Mouse (Mus musculus) MEL (cell line): ENCODE data around the gene Pars2. TPM values are rescaled to one million over a fixed set of nuclear protein-coding genes. Genes with fewer than 3 reads are reported as not detected.

ENCODE experiments used
- DNase-seq: peaks from one replicate; pipeline ENCODE4 v3.0.0; 2011; ENCODE audit warnings: low read depth, low spot score
- H3K27ac ChIP-seq: 2 replicates; pipeline ENCODE4 v1.5.1; 2012; ENCODE audit warnings: low read depth, mild to moderate bottlenecking, control low read depth, low read length, moderate library complexity; ENCODE audit not compliant: control insufficient read depth
- H3K27me3 ChIP-seq, 2 experiments: fragments of 150-350 bp in 1 of 2; sonication (generic) in 1 of 2; 2 replicates each; pipeline ENCODE4 v1.6.1; 2012; ENCODE audit warnings: low read length in 2 of 2, mild to moderate bottlenecking in 2 of 2, improper control_type of control experiment in 1 of 2, moderate library complexity in 1 of 2; ENCODE audit not compliant: insufficient read depth in 2 of 2, control insufficient read depth in 1 of 2
- H3K36me3 ChIP-seq, 2 experiments: 2 replicates each; pipeline ENCODE4 v1.6.1; 2012 to 2014; ENCODE audit warnings: low read length in 2 of 2, improper control_type of control experiment in 1 of 2, inconsistent platforms in 1 of 2, mild to moderate bottlenecking in 1 of 2; ENCODE audit not compliant: insufficient read depth in 2 of 2, control insufficient read depth in 1 of 2
- H3K4me1 ChIP-seq, 2 experiments: fragments of 150-350 bp in 1 of 2; sonication (generic) in 1 of 2; 2 replicates each; pipeline ENCODE4 v1.6.1; 2012; ENCODE audit warnings: low read length in 2 of 2, improper control_type of control experiment in 1 of 2, mild to moderate bottlenecking in 1 of 2; ENCODE audit not compliant: insufficient read depth in 2 of 2, control insufficient read depth in 1 of 2
- H3K4me3 ChIP-seq, 2 experiments: fragments of 150-350 bp in 1 of 2; sonication (generic) in 1 of 2; 2 replicates each; pipeline ENCODE4 v1.5.1; 2012; ENCODE audit warnings: low read depth in 2 of 2, low read length in 2 of 2, mild to moderate bottlenecking in 2 of 2, moderate library complexity in 2 of 2, control low read depth in 1 of 2, improper control_type of control experiment in 1 of 2; ENCODE audit not compliant: control insufficient read depth in 1 of 2, insufficient read depth in 1 of 2
- H3K79me2 ChIP-seq: 2 replicates; pipeline ENCODE4 v1.6.1; 2012; ENCODE audit warnings: mild to moderate bottlenecking, low read length, moderate library complexity; ENCODE audit not compliant: control insufficient read depth, poor library complexity, insufficient read depth
- H3K9ac ChIP-seq: 2 replicates; pipeline ENCODE4 v1.6.1; 2012; ENCODE audit warnings: low read depth, mild to moderate bottlenecking, control low read depth, low read length, moderate library complexity; ENCODE audit not compliant: control insufficient read depth, poor library complexity, severe bottlenecking
- H3K9me3 ChIP-seq: fragments of 150-350 bp; sonication (generic); replicated peaks from 2 replicates; pipeline ENCODE4 v1.6.1; 2012; ENCODE audit warnings: mild to moderate bottlenecking, low read length, improper control_type of control experiment, moderate library complexity; ENCODE audit not compliant: insufficient read depth
- CHD1 ChIP-seq: IDR thresholded peaks from 2 replicates; pipeline ENCODE4 v1.6.1; 2012; ENCODE audit warnings: low read depth, mild to moderate bottlenecking, inconsistent platforms, low read length, improper control_type of control experiment
- CHD2 ChIP-seq: IDR thresholded peaks from 2 replicates; pipeline ENCODE4 v1.6.1; 2011; ENCODE audit warnings: low read length, improper control_type of control experiment
- ELF1 ChIP-seq: IDR thresholded peaks from 2 replicates; pipeline ENCODE4 v1.6.1; 2014; ENCODE audit warnings: low read depth, mild to moderate bottlenecking, inconsistent platforms, low read length, improper control_type of control experiment, moderate library complexity
- EP300 ChIP-seq, 2 experiments: IDR thresholded peaks; 2 replicates each; pipeline ENCODE4 v1.6.1; 2011; ENCODE audit warnings: improper control_type of control experiment in 2 of 2, low read length in 2 of 2, low read depth in 1 of 2, mild to moderate bottlenecking in 1 of 2
- ETS1 ChIP-seq: IDR thresholded peaks from 2 replicates; pipeline ENCODE4 v1.6.1; 2012; ENCODE audit warnings: low read depth, mild to moderate bottlenecking, inconsistent platforms, low read length, improper control_type of control experiment, moderate library complexity
- GATA1 ChIP-seq: IDR thresholded peaks from 2 replicates; pipeline ENCODE4 v1.6.1; 2011; ENCODE audit warnings: low read depth, low read length, improper control_type of control experiment
- HCFC1 ChIP-seq: IDR thresholded peaks from 2 replicates; pipeline ENCODE4 v1.6.1; 2012; ENCODE audit warnings: low read depth, mild to moderate bottlenecking, inconsistent platforms, low read length, improper control_type of control experiment, moderate library complexity
- KAT2A ChIP-seq: conservative IDR thresholded peaks from 2 replicates; pipeline ENCODE4 v1.6.1; 2012; ENCODE audit warnings: low read depth, low read length, improper control_type of control experiment, inconsistent platforms
- MAFK ChIP-seq: IDR thresholded peaks from 2 replicates; pipeline ENCODE4 v1.6.1; 2011; ENCODE audit warnings: low read depth, mild to moderate bottlenecking, low read length, improper control_type of control experiment, borderline replicate concordance
- MAX ChIP-seq: IDR thresholded peaks from 2 replicates; pipeline ENCODE4 v1.6.1; 2011; ENCODE audit warnings: low read length, improper control_type of control experiment
- MAZ ChIP-seq: IDR thresholded peaks from 2 replicates; pipeline ENCODE4 v1.6.1; 2012; ENCODE audit warnings: low read depth, mild to moderate bottlenecking, inconsistent platforms, low read length, improper control_type of control experiment
- MYB ChIP-seq: IDR thresholded peaks from 2 replicates; pipeline ENCODE4 v1.6.1; 2011; ENCODE audit warnings: mild to moderate bottlenecking, low read depth, low read length, improper control_type of control experiment
- MYC ChIP-seq: IDR thresholded peaks from 2 replicates; pipeline ENCODE4 v1.6.1; 2011; ENCODE audit warnings: low read depth, mild to moderate bottlenecking, low read length, improper control_type of control experiment, moderate library complexity
- NELFE ChIP-seq: IDR thresholded peaks from 2 replicates; pipeline ENCODE4 v1.6.1; 2011; ENCODE audit warnings: low read depth, low read length, improper control_type of control experiment
- POLR2A ChIP-seq, 2 experiments: IDR thresholded peaks; 2 replicates each; pipeline ENCODE4 v1.6.1; 2011 to 2012; ENCODE audit warnings: low read length in 2 of 2, mild to moderate bottlenecking in 2 of 2, control low read depth in 1 of 2, improper control_type of control experiment in 1 of 2, low read depth in 1 of 2, moderate library complexity in 1 of 2; ENCODE audit not compliant: control insufficient read depth in 1 of 2, insufficient read depth in 1 of 2, poor library complexity in 1 of 2
- POLR2AphosphoS2 ChIP-seq: IDR thresholded peaks from 2 replicates; pipeline ENCODE4 v1.6.1; 2011; ENCODE audit warnings: low read length, improper control_type of control experiment
- POLR2AphosphoS5 ChIP-seq: IDR thresholded peaks from 2 replicates; pipeline ENCODE4 v1.6.1; 2012; ENCODE audit warnings: low read depth, borderline replicate concordance, mild to moderate bottlenecking, inconsistent platforms, low read length, moderate library complexity, mixed read lengths
- RCOR1 ChIP-seq: IDR thresholded peaks from 2 replicates; pipeline ENCODE4 v1.6.1; 2012; ENCODE audit warnings: low read depth, mild to moderate bottlenecking, inconsistent platforms, low read length, improper control_type of control experiment
- SIN3A ChIP-seq: IDR thresholded peaks from 2 replicates; pipeline ENCODE4 v1.6.1; 2012; ENCODE audit warnings: low read length, improper control_type of control experiment, inconsistent platforms
- TBP ChIP-seq: IDR thresholded peaks from 2 replicates; pipeline ENCODE4 v1.8.0; 2011; ENCODE audit warnings: low read depth, low read length, improper control_type of control experiment
- ZKSCAN1 ChIP-seq: IDR thresholded peaks from 2 replicates; pipeline ENCODE4 v1.6.1; 2012; ENCODE audit warnings: low read depth, mild to moderate bottlenecking, inconsistent platforms, low read length, improper control_type of control experiment, moderate library complexity
- polyA plus RNA-seq, 2 experiments: library from polyadenylated mRNA; stranded (reverse) in 1 of 2; unstranded in 1 of 2; fragments of >175 nt in 1 of 2; fragments of >200 nt in 1 of 2; gene quantifications; 2 replicates each; pipeline versions ENCODE4 v1.2.1 to v1.2.4; 2012; ENCODE audit warnings: low replicate concordance in 2 of 2, low read depth in 1 of 2; ENCODE audit not compliant: insufficient read length in 2 of 2, insufficient read depth in 1 of 2, missing spikeins in 1 of 2
- total RNA-seq: library from RNA; depleted of rRNA; stranded (reverse); fragments of 300-350 nt; gene quantifications from 2 replicates; pipeline ENCODE4 v1.2.3, GENCODE M21; 2012

The Pars2 gene
- total and polyA plus RNA-seq, 3 experiments: 10.9 to 11.3 TPM; not detected in 1

DNA sequence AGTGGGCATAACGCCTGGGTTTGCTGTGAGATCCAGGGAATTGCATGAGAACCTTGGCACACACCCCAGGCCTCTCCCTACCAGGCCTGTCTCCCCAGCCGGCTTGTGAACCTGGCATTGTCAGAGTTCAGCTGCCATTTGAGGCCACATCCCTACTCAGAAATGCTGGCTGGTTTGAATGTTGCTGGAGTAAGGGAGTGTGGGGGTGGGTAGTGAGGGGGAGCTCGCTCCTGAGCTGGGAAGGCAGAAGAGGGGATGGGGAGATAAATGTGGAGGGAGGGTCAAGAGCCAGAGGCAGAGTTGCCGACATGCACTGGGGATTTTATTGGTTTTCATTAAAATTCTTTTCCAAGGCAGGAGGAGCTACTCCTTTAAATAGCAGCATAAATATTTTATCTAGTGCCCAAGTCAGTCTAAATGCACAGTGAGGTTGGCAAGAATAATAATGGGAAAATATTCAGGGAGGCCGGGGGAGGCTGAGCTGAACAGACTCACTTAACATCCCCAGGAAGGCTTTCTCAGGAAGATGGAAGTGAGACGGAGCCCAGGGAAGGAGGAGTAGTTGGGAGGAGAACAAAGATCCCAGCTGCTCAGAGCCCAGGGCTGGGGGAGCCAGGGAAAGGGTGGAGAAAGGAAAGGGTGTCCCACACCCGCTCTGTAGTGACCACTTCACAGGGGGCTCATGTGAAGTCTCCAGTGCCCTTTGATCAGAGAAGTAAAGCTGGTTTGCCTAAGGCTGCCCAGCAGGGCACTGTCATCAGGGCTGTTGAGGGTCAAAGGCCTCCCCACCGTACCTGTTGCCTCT is 17.4 kb upstream of the Pars2 start:
- Histone ChIP-seq H3K9ac (no peak overlapping the region), H3K9me3 (no peaks in the 10 kb centered on the region), H3K4me3 (no peak overlapping the region), H3K36me3 (no peaks in the 10 kb centered on the region), H3K79me2 (no peaks in the 10 kb centered on the region), H3K4me1 (no peaks in the 10 kb centered on the region), H3K27me3 (peaks cover 10 to 24% of the 10 kb centered on the region in 2 experiments), H3K27ac (no peak overlapping the region)
- TF ChIP-seq EP300 (IDR thresholded peaks at IDR 0.05; ENCODE audit: low read depth in 1 of 2, low read length in 2 of 2): no peak
- TF ChIP-seq CHD2: no peak
- TF ChIP-seq POLR2AphosphoS2: no peak
- TF ChIP-seq ELF1: no peak
- TF ChIP-seq MYB: no peak
- TF ChIP-seq POLR2AphosphoS5: no peak
- no peak for TF ChIP-seq MAZ
- no peak for TF ChIP-seq MAX
- no peak for TF ChIP-seq GATA1
- no peak for TF ChIP-seq ETS1
- TF ChIP-seq TBP: no peak
- TF ChIP-seq POLR2A (IDR thresholded peaks at IDR 0.05; ENCODE audit: control insufficient read depth in 1 of 2, insufficient read depth in 1 of 2, low read depth in 1 of 2, low read length in 2 of 2, poor library complexity in 1 of 2): no peak
- TF ChIP-seq ZKSCAN1: no peak
- no peak for TF ChIP-seq KAT2A
- TF ChIP-seq HCFC1: no peak
- no peak for TF ChIP-seq CHD1
- TF ChIP-seq NELFE: no peak
- no peak for TF ChIP-seq MYC
- no peak for TF ChIP-seq RCOR1
- no peak for TF ChIP-seq MAFK
- no peak for DNase-seq

DNA sequence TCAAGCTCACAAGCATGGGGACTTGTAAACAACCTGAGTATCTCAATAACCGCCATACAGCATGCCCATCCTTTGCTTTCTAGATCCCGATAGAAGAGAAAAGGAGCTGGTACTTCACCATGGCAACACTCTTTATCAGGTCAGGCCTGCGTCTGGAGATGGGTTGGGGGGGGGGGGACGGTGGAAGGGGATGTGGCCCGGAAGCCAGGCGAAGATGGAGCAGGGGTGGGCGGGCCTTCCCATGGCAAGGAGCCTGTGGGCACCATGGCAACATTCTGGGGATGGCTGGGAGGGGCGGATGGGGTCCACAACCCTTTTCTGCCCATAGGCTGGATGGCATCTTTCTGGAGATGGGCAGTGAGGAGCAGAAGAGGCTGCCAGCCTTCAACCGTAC is 16.8 kb upstream of the Pars2 start:
- Histone ChIP-seq H3K27me3 (peaks cover 8 to 24% of the 10 kb centered on the region in 2 experiments), H3K9me3 (no peaks in the 10 kb centered on the region), H3K27ac (no peak overlapping the region), H3K9ac (no peak overlapping the region), H3K4me3 (no peak overlapping the region), H3K79me2 (no peaks in the 10 kb centered on the region), H3K36me3 (no peaks in the 10 kb centered on the region), H3K4me1 (no peaks in the 10 kb centered on the region)
- TF ChIP-seq MAFK (no peak), SIN3A (no peak), POLR2AphosphoS5 (no peak), ELF1 (no peak), POLR2A (IDR thresholded peaks at IDR 0.05; ENCODE audit: control insufficient read depth in 1 of 2, insufficient read depth in 1 of 2, low read depth in 1 of 2, low read length in 2 of 2, poor library complexity in 1 of 2) (no peak)
- DNase-seq: no peak
